Mouse (Mus musculus) embryo, embryonic 11 days (tissue): ENCODE measurements around the gene 1700021F07Rik.

Experiments used
- DNase-seq: peaks from one replicate; pipeline ENCODE4 v3.0.0-alpha.2; 2015

The 1700021F07Rik gene

GRCm38 (mm10) chr2:173522376-173522775 is at the start of gene 1700021F07Rik:
1700021F07Rik (plus strand) TSS chr2:173522586.
- no peak for DNase-seq

DNA sequence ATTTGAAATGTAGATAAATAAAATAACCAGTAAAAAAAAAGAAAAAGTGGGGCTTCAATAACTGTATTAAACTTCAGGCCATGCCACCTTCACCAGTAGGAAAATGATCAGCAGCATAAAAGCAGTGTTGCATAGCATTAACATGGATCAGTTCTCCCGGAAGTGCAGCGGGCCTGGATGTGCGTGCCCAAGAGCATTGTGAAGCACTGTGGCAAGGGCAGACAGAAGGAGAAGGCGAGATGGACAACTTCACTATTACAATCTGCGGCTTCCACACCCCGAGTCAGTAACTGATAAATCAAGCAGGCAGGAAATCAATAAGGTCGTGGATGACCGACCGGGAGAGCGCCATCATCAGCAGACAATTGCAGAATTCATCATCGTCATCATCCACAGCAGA is 49.2 kb upstream of the 1700021F07Rik start:
- peak; percentile 16 for DNase-seq

DNA sequence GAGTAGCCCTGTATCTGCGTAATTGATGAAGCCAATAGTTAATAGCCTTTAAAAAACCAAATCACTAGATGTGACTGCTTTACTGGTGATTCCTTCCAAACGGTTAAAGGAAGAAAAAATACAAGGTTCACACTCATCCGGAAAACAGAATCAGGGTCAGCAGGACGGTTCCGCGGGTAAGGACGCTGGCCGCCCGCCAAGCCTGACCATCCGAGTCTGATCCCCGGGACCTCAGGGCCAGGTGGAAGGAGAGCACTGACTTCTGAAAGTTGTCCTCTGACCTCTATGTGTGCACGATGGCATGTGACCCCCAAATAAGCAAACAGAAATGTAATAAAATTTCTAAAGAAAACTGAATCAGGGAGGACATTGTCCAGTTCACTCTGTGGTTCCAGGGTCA is 43.3 kb upstream of the 1700021F07Rik start:
- no peak for DNase-seq

GRCm38 (mm10) chr2:173484486-173484885 is 37.9 kb upstream of the 1700021F07Rik start:
- DNase-seq = no peak

- DNase-seq = no peak
Observed at GRCm38 (mm10) chr2:173499612-173500011, 22.8 kb upstream of the 1700021F07Rik start.

DNA sequence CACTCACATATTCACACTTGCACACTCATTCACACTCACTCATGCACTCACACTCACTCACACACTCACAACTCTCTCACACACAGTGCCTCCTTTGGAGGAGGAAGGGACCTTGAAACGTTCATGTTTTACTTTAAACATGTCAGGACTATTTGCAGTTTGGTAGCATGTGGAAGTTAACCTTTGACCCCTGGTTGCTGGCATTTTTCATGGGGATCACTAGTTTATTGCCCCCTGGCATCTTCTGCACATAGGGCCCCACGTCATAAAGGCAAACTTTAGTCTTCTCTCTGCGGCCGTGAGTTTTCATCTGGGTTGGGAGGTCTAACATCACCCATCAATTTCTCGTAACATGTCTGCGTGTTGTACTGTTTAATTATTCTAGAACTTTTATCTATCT is 8.4 kb upstream of the 1700021F07Rik start:
- DNase-seq = no peak

- no peak for DNase-seq
Observed at GRCm38 (mm10) chr2:173515186-173515585, 7.2 kb upstream of the 1700021F07Rik start.

DNA sequence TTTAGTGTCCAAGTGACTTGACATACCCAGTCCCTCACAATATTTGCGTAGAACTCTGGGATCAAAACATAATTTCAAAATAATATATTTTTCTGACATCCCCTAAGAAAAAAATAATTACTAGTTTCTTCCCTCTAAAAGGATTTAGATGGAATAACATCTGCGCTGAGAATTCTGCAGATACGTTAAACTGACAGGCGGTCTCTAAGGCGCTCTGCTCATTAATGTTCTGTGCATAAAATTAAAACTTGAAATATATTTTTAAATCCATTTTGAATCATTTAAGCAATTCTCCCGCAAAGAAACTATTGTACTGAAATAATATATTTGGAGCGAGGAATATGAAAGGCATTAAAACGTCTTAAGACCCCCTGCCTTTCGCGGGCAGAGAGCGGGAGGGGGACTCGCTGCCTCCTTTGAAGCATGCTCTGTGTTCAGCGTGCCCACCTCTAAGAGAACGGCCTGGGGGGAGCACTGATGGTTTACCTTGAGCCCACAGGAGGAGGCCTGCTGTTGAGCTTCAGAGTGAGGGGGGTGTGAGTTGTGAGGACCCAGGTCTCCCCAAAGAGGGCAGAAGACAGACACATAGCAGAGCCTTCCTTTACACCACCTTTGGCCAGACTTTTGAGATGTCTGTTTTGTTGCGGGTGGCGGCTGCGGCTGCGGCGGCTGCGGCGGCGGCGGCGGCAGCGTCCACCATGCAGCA is 6.1 kb upstream of the 1700021F07Rik start:
- DNase-seq = no peak

DNA sequence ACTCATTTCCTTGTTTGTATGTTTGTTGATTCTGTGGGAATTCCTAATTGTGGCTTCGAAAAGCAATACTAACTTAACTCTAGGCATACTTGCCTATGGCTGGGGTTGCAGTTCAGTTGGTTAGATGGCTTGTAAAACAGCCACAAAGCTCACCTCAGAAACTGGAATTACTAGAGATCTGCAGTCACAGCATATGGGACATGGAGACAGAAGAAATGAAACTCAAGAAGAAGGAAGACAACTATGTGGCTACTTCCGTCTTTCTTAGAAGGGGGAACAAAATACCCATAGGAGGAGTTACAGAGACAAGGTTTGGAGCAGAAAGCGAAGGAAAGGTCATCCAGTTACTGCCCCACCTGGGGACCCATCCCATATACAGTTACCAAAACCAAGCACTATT is 6.1 kb downstream of the 1700021F07Rik start:
- DNase-seq = no peak

- DNase-seq = no peak
Observed at GRCm38 (mm10) chr2:173532711-173533462, 10.5 kb downstream of the 1700021F07Rik start.

DNA sequence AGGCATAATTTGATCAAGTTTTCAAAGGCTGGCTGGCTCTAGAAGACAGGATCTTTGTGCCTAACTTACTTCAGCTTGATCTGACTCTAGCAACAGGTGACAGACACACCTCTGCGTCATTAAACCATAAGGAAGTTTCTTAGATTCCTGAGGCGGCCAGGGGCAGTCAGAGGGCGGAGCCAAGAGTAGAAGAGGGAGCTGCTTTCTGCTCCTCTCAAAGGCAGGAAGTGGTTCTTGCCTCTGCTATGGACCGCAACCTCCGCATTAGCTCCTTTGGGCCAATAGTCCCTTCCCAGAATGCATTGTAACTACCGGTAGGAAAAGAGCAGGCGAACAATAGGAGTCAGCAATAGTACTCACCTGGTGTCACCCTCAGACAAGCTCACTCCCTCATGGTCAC is 12.2 kb downstream of the 1700021F07Rik start:
- no peak for DNase-seq

DNA sequence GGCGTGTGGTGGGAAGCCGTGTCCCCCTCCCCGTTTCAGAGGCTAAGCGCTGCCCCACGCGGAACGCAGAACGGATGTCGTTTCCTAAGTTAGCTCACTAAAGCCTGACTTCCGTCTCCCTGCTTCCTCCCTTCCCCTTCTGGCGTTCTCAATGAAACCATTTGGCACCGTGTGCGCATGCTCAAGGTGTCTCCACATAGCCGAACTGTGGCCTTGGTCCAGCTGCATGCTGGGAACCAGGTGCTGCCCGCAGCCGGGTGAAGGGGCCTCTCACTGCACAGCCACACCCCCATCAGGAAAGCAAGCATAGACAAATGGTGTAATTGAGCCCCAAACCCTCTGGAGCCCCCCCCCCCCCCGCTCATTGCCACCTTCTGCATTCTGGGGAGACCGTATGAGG is 13.0 kb downstream of the 1700021F07Rik start:
- no peak for DNase-seq

DNA sequence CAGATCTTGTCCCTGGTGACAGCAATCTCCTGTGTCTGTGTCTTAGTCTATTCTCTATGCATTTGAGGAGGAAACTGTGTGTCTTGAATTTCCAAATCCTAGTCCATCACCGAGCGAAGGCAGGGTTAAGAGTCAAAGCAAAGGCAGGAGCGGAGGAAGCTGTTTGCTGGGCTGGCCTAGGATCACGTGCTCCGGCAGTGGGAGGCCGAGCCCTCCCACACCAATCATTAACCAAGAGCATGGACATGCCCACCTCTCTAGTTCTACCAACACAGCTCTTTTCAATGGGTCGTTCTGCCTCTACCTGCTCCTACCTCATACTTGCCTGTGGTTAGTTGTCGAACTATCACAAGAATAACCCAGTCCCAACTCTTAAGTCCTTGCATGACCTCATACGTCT is 13.5 kb downstream of the 1700021F07Rik start:
- DNase-seq = no peak

GRCm38 (mm10) chr2:173539781-173540180 is 17.4 kb downstream of the 1700021F07Rik start:
- peak; percentile 26 for DNase-seq

GRCm38 (mm10) chr2:173541748-173542147 is 19.4 kb downstream of the 1700021F07Rik start:
- no peak for DNase-seq

- DNase-seq = no peak
Observed at GRCm38 (mm10) chr2:173542716-173543115, 20.3 kb downstream of the 1700021F07Rik start.

DNA sequence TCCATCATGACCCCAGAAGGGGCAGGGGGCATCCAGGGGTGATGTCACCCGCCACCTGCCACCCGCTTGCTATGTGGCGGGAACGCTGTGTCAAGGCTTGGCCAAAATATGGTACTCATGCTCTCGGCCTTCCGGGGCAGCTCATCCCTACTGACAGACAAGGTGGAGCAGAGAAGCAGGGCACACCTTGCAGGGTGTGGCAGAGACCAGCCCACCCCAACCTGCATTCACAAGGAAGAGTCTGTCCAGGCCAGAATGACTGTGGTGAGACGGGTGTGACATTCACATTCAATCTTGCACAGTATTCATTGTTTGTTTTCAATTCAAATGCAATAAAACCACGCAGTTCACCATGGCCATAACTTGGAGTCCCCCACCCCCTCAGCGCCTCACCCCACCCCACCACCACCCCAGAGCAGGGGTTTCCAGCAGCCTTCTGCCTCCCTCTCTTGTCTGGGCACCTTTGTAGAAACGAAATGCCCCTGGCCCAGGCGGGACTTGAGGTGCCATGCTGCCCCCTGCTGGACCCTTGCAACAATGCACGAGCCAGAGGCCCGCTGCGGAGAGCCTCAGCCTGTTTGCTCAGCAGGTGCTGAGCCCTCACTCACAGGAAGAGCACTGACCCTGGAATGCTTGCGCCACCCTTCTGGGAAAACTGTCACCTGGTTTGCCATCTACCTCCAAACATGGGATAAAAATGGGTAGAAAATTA is 23.8 kb downstream of the 1700021F07Rik start:
- DNase-seq = peak; percentile 92

GRCm38 (mm10) chr2:173549236-173549635 is 26.9 kb downstream of the 1700021F07Rik start:
- DNase-seq = no peak

- DNase-seq = no peak
Observed at GRCm38 (mm10) chr2:173550681-173551080, 28.3 kb downstream of the 1700021F07Rik start.

DNA sequence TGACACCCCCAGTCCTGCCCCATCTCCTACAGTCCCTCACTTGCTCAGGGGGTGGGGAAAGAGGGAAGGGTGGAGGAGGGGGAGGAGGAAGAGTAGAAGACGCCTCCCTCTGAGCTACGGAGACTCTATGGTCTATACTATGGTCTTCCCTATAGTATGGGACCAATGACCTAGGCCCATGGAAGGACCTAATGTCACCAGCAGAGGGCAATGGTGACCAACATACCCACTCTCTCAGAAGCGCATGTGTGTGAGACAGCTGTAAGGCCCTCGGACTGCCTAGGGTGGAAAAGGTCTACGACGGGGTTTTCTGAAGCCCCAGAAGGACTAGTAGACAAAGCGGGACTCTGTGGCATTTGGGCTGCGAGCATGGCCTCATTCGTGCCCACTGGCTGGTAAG is 31.5 kb downstream of the 1700021F07Rik start:
- peak; percentile 61 for DNase-seq

DNA sequence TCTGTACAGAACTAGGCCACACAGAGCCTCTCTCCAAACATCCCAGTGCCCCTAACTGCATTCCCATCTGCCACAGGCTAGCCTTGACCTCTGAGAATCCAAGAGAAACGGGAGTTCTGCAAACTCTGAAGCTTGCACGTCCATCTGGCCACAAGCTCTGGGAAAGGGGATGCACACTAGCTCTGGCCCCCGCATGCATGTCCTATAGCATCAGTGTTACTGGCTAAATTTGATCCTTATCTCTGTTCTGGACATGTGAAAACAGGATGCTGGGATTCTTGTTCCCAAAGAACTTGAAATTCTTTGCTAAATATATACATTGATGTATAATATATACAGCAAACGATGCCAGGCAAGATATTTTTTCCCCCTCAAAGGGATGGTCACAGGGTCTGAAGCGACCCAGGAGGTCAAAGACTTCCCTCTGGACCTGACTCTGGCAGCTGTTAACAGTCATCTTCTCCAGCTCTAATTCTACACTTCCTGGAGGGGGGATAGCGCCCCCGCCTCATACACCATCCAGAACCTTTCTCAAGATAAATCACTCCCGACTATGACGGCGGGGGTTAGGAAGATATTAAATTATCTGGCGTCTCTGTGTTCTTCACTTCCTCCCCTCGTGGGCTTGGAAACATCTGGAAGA is 36.5 kb downstream of the 1700021F07Rik start:
- DNase-seq = no peak

DNA sequence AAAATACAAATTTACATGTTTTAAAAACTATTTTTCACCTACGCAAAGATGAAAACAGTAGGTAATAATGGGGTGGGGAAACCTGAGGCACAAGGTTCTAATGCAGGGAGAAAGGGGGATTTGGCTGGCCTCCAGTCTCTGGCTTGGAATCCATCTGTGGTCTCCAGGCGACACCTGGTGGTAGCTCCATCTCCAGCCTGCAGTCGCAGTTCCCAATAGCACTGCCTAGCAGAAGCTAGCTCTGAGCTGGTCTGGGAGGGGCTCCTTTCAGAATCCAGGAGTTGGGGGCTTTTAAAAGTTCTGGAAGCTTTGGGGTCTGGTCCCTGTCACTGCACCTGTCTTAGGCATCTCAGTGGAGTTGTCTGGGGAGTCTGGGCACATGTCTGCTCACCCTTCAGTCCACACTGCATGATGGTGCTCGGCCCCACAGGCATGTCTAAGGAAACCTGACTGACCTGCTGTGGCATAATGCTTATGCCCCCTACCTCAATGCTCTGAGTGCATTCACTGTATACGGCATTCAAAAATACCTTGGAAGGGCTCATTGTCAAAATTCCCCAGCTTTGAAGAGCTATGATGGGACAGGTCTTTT is 39.6 kb downstream of the 1700021F07Rik start:
- peak; percentile 72 for DNase-seq

- peak; percentile 51 for DNase-seq
Observed at GRCm38 (mm10) chr2:173563336-173563735, 41.0 kb downstream of the 1700021F07Rik start.
